Mouse (Mus musculus) kidney, postnatal 25 days (tissue): ENCODE measurements at regions not wholly inside any gene's neighbourhood (a gene's known extent, or its start where the extent isn't known, plus 50 kb on each side); places are given as distances from the start of the nearest gene placed in this dataset.

Experiments used
- DNase-seq, 2 experiments: peaks; one replicate each; pipeline ENCODE4 v3.0.0; 2021; ENCODE audit warnings: mixed read lengths in 2 of 2

DNA sequence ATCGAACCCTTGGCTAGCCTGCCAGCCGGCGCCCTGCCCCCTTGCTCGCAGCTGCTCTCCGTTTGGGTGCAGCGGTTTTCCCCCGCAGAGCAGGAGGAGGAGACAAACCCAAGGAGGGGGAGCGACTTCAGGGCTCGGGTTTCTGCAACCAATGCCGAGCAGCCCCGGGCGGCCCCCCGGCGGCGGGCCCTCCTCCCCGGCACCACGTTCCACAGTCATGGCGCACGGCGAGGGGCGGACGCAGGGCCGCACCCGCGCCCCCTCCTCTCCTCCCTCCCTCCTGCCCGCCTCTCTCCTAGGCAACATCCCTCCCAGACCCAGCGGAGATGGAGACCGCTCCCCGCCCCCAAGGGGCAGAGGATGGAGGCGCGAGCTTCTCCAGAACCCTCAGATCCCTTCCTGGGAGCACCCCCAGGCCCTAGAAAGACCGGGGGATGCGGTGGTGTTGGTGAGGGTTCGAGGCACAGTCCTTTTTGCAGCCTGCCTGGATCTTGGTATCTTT, 129.4 kb upstream of the Ubr2 start:
- DNase-seq, result peak; percentile 86 to 94

DNA sequence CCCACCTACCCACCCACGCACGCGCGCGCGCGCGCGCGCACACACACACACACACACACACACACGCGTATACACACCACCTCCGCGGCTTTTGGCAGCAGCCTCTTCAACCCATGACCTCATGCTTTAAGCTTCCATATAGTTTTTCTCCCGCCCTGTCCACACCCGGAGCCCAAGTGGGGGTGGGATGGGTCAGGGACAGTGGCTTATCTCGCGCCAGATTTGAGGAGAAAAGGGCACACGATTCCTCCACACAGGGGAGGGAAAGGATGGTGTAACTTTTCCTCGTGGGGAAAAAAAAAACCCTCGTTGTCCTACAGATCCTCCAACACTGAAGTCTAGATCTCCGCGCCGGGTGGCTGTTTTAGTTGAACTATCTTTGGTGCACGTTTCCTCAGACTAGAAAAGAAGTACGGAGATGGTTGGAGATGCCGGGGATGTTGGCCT, 128.8 kb upstream of the Ubr2 start:
- DNase-seq, result no peak

DNA sequence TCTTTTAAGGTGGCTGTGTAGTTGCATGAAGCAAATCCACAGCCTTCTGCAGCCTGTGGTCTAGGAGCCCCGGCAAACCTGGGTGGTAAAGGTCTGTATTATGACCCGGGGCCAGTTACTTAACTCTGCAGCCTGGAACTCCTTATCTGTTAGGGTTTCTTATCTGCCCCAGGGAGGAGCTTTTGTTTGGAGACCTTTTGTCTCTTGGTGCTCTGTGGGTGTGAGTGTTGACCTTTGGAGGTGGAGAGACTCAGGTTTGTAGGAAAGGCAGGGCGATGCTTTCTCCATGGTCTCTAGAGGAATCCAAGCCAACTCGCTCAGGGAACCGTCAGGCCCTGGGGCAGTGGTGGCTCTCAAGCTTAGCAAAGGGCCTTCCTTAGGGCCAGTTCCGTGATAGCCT, 127.8 kb upstream of the Ubr2 start:
- DNase-seq, result no peak

DNA sequence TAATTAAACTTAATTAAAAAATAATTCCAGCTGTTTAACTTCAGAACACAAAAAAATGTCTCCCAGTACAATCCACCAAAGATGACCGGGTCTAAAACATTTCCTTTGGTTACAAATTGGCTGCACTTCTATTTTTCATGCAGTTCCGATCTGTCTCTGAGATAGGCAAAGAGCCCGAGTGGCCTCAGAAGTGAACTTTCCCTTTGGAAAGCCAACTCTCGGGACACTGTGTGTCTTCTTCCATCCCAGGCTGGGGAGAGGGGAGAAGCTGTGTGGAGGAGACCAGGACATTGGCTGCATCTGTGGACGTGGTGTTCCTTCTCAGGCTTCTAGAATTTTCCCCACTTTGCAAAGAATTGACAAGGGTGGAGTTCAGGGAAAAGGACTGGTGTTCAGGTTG, 125.0 kb upstream of the Ubr2 start:
- DNase-seq, result peak; percentile 35 to 65

DNA sequence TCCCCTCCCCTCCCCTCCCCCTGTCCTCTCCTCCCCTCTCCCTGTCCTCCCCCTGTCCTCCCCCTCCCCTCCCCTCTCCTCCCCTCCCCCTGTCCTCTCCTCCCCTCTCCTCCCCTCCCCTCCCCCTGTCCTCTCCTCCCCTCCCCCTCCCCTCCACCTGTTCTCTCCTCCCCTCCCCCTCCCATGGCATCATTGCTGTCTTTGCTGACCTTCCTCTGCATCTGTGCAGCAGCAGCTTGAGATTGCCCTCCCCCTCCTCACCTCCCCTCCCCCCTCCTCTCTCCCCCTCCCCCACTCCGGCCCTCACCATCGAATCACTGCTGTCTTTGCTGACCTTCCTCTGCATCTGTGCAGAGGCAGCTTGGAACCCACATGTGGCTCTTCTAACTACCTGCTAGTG, 123.4 kb upstream of the Ubr2 start:
- DNase-seq, result no peak

DNA sequence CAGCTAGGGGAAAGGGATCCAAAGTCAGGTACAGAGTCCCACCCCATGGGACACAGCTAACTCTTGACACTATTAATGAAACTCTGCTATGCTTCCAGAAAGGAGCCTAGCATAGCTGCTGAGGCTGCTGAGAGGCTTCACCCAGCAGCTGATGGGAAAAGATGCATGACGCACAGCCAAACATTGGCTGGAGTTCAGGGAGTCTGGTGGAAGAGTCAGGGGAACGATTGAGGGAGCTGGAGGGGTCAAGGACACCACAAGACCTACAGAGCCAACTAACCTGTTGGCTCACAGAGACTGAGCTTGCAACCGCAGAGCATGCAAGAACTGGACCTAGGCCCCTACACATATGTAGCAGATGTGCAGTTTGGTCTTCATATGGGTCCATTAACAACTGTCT, 117.2 kb upstream of the Ubr2 start:
- DNase-seq, result no peak

DNA sequence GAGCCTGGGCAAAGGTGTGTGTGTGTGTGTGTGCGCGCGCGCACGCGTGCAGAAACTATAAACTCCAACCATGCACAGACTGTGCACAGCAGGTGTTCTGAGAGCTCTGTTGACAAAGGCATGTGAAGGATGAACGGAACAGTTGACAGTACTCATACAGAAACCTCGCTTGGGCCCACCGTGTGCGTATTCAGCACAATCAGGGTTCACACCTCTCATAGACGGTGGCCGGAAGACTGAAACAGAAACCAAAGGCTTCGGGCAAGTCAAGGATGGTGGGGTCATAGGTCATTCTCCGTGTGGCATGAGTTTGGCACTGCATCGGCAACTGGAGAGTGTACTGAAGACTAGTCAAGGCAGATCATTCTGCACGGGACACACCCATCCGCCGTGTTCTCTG, 113.2 kb upstream of the Ubr2 start:
- DNase-seq, result no peak

DNA sequence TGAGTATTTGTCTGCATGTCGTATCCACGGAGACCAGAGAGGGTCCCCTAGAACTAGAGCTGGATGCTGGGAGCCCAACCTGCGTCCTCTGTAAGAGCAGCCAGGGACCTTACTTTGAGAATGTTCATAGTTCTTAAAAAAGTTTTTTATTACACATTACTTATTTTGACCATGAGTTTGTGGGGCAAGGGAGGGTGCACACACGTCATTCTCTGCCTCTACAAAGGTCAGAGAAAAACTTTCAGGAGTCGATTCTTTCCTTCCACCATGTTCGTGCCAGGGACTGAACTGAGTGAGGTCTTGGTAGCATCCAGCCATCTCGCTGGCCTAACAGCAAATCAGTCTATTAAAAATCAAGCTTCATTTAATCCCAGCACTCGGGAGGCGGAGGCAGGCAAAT, 111.9 kb upstream of the Ubr2 start:
- DNase-seq, result no peak

DNA sequence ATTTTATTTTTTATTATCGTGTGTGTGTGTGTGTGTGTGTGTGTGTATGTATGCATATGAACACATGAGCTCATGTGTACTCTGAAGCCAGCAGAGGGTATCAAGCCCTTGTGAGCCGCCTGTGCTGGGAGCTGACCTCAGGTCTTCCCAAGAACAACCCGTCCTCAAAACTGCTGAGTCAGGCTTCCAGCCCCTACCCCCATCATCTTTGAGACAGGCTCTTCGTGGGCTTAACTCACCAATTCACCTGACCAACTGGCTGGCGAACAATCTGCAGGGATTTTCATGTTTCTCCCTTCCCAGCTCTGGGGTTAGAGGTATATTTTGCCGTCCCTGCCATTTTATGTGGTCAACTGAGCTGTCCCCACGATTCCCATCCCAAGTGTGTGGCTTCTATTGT, 107.7 kb upstream of the Ubr2 start:
- no peak for DNase-seq

DNA sequence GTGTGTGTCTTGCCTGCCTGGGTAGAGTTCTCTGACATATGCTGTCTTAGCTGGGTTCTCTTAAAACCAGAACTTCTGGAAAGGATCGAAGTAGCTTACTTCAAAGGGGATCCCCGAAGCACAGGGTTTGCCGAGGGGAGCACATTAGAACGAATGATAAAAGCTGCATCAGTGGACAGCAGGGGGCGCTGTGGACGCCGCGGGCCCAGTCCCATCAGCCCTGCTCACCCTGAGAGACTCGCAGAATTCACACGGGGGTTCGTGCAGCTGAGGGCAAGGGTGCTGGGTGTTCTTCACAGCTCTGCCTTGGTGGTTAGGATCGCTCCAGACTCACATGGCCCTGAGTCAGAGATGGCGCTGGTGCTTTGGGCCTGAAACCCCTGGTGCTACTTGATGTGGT, 105.4 kb upstream of the Ubr2 start:
- DNase-seq, result peak in 1 of 2 experiments; percentile 47

DNA sequence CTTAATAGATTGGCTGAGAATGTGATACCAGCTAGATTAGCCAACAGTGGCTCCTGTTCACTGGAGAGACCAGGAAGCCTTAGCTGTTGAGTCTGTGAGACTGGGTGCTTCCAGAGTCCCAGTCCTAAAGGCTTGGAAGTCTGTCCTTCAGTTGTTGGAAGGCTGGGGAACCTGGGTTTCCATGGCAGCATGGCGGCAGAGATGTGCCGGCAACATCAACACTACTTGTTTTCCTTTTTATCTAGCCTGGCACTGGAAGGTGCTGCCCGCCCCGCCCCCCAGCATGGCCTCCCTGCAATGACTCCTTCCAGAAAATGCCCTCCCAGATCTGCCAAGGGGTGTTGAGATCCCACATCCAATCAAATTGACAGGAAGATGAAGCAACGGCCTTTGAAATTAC, 104.8 kb upstream of the Ubr2 start:
- DNase-seq, result no peak

DNA sequence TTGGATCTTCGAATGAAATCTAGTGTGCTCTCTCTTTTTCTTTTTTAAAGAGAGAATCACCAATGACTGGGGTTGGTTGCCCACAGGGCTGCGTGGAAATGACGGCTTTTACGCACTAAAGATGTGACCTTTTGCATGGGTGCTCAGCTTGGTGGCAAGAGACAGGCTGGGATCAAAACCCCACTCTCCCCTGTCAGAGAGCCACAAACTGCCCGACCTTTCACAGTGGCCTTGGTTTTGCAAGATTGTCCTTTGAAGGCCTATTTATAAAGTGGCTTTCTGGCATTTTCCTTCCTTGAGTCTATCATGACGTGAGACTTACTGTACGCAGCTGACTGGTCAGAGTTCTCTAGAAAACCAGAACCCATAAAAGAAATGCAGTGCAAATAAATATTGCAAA, 104.4 kb upstream of the Ubr2 start:
- DNase-seq, result no peak

DNA sequence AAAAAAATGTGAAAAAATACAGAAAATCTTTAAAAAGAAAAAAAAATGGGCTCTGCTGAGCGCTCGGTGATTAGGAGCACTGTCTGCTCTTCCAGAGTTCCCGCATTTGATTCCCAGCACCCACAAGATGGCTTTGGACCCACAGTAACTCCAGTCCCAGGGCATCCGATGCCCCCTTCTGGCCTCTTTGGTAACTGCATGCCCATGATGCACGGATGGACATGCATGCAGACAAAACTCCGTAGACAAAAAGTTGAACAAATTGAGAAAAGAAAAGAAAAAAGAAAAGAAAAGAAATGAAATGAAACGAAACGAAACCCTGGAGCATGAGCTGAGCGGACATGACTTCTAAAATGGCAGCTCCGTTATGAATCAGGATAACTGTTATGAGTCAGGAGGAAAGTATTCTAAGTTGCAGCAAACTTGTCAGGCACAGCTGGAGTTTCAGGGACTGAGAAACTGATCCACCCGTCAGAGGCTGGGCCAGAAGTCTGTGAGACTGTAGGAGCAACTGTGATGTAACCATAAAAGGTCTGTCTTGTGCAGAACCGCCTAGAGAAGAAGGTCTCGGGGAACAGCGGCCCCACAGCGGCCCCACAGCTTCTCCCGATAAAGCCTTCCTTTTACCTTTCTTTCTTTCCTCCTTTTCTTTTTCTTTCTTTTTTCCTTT, 102.3 kb upstream of the Ubr2 start:
- DNase-seq, result peak in 1 of 2 experiments; percentile 9

DNA sequence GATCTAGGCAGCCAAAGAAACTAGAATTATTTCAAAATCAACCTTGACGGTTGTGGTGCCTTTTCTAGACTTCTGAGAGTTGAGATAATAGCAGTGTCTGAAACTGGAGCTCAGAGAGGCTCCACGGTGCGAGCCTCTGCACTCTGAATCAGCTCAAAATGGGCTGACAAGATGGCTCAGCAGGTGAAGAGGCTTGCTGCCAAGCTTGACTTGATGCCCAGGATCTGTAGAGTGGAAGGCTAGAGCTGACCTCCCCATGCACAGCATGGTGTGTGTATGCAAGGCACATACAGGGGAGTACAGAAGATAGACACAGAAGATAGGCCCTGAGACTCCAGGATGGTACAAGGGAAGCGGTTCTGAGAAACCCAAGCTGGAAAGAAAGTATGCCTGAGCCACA, 100.5 kb upstream of the Ubr2 start:
- DNase-seq, result no peak

DNA sequence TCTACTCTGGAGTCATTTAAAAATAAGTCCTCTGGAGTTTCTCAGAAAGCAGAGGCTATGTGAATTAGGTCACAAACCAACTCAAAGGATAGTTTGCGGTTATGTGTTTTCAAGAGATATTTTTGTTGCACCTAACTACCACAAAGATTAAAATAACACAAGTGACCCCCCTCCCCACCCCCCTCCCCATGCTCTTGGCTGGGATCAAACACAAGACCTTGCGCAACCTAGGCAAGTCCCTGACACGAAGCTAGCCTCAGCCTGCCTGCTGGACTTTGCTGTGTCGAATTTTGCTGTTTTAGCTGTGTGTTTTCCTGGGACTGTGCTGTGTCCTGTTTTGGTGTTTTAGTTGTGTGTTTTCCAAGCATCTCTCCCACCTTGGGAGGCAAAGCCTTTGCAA, 94.0 kb upstream of the Ubr2 start:
- DNase-seq, result no peak

DNA sequence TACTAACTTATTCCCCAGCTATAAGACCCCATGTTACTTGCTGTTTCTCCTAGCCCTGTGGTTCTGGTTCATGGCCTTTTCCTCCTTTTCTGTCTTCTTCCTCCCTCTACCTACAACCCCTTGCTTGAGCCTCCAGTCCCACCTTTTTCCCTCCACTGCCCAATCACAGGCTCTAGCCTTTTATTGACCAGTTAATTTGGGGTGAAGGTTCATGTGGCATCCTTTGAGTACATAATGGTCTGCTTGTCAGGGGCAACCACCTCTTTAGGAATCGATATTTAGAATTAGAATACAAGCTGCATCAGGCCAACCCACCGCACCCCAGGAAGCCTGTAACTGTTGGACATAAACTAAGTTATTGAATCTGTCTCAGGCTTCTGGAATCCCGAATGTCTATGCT, 84.8 kb upstream of the Ubr2 start:
- no peak for DNase-seq

DNA sequence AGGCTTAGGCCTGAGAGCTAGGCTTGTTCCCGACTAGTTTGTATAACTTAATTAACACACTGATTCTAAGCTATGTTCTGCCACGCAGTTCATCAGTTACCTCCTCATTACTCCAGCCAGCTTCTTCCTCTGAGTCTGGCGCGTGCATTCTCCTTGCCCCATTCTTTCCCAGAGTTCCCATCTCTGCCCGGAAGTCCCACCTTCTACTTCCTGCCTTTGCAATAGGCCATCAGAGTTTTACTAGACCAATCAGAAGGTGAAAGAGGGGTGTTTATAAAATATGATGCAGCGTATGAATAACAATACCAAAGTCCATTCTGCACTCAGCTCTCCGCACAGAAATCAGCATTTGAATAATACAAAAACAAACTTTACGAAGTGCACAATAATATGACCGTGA, 81.7 kb upstream of the Ubr2 start:
- no peak for DNase-seq

DNA sequence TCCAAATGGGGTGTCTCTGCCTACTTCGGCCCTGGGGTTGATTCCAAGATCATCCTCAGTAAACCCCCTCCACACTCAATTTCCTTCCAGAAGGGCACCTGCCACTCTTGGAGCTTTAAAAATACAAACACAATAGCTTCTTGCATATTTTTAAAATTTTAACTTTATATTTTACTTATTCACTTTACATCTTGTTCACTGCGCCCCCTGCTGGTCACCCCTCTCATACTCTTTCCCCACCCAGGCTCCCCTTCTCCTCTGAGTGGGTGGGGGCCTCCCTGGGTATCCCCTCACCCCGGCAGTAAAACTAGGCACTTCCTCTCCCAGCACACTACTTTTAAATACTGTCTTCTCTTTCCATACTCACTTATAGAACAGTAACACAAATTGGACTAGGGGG, 79.4 kb upstream of the Ubr2 start:
- peak in 1 of 2 experiments; percentile 72 for DNase-seq

DNA sequence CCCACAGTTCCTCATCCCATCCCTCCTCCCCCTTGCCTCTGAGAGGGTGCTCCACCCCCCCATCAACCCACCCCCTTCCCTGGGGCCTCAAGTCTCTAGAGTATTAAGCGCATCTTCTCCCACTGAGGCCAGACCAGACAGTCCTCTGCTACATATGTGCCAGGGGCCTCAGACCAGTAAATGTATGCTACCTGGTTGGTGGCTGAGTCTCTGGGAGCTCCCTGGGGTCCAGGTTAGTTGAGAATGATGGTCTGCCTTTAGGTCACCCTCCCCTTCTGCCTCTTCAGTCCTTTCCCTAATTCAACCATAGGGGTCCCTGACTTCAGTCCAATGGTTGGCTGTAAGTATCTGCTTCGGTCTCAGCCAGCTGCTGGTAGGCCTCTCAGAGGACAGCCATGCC, 58.9 kb upstream of the Ubr2 start:
- DNase-seq, result no peak

DNA sequence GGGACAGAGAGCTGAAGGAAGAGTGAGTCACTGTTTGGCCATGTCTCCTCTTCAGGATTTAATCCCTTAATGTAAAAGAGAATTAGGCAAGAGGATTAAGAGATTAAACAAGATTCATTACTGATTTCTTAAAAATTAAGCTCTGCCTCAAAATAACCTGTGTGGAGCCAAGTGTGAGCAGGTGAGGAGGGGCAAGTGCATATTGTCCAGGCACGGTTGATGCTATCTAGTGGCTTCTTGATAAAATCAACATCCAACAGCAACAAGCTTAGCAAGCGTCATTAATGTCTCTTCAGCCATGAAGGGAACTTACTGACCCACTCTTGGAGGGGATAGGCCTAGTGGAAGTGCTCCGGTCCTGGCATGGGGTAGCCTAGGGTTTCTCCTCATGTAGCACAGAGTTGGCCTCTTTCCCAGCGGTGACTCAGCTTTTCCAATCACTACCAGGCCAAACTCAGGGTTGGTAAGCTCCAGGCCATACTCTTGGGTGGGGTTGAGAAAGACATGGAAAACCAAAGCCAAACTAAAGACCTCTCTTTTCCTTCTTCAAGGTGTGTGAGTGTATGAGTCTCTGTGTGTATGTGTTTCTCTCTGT, 55.0 kb upstream of the Ubr2 start:
- DNase-seq, result peak; percentile 57 to 76

DNA sequence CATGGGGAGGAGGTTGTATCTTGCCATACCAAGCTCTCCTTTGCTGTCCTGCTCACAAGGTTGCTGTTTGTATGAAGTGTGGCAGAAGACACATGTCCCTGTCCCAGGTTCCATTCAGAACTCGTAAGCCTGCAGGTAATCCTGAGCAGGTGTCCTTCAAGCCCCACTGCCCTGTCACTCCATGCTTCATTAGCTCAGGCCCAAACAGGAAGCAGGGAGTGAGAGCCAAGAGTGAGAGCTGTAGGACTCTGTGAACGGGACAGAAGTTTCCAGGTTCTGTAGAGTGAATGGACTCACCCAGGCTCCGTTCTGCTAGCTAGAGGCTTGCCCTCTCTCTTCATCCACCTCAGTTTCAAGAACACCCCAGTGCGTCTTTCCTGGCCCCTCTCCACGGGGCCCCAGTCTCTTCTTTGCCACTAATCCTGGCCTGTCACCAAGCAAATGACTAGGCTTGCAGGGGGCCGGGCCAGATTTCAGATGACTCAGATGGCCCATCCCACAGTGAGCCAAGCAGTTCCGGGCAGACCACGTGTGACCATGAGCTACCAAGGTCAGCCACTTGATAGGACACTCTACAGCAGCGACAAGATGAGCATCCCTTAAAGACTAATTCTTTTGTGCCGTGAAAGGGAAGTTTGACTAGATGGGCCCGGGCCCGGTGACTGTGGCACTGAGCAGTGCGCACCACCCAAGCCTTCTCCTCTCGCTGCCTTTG, 54.4 kb upstream of the Ubr2 start:
- DNase-seq, result peak; percentile 27 to 65

DNA sequence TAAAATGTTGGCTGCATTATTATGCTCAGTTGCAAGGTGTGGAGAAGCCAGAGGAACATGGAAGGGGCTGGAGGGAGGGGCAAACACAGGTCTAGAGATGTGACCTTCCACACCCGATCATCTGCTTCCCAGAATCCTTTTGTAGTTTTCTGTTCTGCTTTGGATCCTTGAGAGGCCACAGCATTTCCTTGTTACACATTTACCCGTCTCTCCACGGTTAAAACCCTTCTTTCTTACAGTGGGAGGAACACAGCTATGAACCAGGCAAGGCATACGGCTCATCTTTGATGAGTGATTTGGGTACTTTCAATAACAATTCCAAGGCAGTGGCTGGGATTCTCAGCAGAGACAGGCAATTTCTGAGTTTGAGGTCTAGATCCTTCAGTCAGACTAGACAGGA, 53.6 kb upstream of the Ubr2 start:
- DNase-seq, result no peak

DNA sequence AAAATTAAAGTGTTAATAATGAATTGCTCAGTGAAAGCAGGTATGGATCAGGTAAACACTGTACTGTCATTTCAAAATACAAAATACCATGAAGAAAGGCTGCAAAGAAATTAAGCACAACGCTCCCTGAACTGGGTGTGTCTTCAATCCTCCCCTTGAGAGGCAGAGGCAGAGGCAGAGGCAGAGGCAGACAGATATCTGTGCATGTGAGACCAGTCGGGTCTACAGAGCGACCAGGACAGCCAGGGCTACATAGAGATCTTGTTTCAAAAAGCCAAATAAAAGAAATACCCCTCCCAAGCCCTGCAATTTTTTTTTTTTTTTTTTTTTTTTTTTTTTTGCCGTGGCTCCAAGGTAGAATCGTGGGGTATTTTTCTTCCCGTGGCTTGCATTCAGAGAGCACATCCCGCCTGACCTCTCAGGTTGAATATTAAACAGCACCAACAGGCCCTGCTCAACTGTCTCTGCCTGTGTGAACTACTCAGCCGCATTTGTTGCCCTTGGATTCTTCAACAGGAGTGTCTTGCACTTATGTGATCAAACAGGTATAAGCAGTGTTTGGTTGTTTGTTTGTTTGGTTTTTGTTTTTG, 50.8 kb upstream of the Ubr2 start:
- peak; percentile 30 to 63 for DNase-seq
